Mouse (Mus musculus) heart, postnatal 4 days (tissue): ENCODE data around the gene Mrpl36. TPM values are rescaled to one million over a fixed set of nuclear protein-coding genes. Genes with fewer than 3 reads are reported as not detected.

ENCODE experiments used
- DNase-seq: peaks from one replicate; pipeline ENCODE4 v3.0.0; 2021
- total RNA-seq, 2 experiments: library from RNA; stranded (reverse); gene quantifications; 2 replicates each; pipeline ENCODE4 v1.2.3; 2021

Gene Mrpl36
- total RNA-seq, result 10 to 100 TPM; 41.6 to 43.9 TPM

DNA sequence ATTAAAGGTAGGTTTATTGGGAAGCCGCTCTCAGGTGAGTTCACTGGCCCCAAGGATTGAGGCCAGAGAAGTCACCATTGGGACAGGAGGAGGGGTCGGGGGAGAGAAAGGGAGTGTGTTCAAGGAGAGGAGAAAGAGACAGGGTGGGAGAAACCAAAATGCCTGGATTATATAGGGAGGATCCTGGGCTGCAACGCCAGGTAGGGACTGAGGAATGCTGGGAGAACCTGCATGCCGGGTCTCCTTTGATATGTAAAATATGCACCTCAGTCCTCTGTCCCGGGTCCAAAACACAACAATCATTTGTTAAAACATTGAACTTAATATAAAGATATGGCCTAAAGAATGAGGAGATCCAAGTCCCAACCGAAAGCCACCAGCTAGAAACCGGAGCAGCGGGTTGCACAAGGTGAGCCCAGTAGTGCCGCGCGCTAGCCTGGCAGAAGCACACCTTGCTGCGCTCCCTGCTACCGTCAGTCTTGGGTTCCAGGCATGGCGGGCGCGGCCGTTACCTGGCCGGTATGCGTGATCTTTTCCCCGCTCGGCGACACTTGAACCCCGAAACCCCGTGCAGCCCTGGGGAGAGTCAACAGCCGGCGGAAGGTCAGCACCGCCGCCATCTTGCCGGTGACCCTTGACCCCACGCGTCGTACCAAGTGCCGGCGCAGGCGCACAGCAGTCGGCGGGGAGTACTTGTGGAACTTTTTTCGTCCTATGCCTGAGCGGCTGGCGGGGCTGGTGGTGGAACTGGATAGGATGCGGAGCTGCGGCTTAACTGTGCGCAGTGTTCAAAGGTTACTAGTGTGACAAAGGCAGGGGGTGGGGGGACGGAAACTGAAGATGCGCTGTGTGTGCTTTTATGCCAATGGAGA, at the start of gene Mrpl36, which contains the start of gene Ndufs6:
Mrpl36 (plus strand) TSS at position 687 of the 872 bp plus-strand sequence.
Ndufs6 (minus strand) TSS at position 716 of the 872 bp plus-strand sequence.
- peak; percentile 95 for DNase-seq

DNA sequence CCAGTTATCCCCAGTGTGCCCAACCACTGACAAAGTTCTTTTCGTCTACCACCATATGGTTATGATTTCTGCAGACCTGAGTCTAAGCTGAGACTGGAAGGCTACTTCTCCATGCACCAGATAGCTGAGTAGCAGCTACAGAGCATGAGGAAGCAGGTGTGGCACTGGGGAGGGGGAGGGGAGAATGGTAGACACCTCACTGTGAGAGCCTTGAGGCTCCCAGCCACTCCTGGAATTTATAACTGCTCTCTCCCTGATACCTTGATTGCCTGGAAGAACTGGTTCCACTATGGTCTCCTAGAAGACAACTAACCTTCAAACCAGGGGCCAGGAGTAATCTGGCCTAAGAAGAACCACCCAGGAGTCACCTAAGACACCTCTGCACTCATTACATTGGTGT, 49.1 kb upstream of the Mrpl36 start:
- no peak for DNase-seq

DNA sequence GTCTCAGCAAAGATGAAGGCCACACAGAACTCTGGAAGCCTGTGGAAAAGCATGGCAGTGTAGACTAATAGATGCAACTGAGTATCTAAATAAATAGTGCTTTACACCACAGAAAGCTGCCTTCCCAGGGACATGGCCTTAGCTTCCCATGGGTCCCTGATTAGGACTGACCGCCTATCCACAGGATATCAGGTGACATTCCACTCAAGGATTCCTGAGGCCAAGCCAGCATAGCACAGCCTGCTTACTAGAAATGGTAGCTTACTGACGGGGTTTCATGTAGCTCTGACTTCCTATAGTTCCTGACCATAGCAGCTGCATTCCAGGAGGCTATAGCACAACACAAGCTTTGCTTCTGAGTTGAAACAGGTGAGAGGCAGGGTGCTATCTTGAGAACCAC, 45.9 kb upstream of the Mrpl36 start:
- no peak for DNase-seq

DNA sequence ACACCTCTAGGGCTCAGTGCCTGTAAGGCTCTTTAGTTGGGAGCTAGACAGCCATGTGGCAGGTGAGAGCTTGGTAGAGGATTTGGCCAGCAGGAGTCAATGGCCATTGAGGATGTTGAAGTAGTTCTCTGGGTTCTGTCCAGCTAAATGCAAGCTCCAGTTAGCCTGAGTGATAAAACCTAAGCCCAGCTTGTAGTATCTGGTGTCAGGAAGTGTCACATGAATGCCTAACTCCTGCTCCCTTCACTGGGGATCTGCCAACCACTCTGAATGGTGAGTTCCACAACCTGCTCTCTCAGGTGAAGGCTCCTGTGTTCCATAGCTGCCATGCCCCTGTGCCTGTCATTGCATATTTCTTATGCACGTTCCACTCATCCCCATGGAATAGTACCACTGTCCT, 44.8 kb upstream of the Mrpl36 start:
- no peak for DNase-seq

DNA sequence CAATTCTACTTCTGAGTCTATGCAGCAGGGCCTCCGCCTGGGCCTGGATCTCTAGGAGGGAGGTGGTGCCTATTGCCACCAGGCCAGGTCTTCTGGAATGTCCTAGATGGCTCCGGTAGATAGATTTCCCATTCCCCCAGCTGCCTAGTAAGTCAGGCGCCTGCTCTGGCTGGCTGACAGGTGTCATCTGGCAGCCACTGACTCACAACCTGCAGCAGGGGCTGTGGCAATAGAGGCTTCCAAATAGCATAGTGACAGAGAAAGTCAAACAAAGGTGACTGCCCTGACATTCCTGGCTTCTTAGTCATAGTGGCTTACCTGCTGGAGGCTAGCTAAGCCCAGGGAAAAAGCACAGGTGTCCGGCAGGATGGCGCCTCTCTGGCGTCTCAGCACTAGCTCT, 38.1 kb upstream of the Mrpl36 start:
- peak; percentile 68 for DNase-seq

DNA sequence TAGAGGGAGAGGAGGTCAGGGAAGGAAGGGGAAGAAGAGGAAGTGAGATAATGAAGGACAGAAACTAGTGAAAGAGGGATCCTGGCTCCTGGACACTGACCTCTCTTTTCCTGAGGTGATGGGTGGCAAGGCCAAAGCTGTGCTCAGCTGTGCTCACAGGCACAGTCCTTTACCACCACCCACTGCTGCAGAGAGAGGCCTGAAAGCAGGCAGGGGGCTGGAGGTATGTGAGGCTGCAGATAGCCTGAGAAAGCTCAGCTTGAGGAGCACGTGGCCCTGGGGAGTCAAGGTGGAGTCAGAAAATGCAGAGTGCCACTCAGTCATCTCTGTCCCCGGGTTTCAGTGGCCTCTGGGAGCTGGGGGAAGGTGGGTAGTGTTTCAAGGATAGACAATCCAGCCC, 37.2 kb upstream of the Mrpl36 start:
- DNase-seq, result no peak

DNA sequence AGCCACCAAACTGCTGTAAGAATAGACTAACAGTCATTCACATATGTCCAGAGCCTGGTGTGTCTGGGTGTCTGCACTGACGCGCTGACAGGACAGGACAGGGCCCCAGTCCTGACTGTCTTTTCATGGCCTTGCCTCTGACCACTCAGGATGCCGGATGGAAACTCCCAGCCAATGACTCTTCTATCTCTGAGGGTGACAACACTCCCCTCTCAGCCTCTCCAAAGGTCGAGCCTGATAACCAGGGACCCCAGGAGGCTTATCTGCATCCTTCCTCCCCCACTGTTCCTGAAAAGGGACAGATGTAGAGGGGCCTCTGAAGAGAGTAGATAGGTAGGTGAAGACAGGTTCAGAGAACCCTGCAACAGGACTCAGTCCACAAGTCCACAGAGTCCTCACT, 29.6 kb upstream of the Mrpl36 start:
- DNase-seq, result peak; percentile 51

DNA sequence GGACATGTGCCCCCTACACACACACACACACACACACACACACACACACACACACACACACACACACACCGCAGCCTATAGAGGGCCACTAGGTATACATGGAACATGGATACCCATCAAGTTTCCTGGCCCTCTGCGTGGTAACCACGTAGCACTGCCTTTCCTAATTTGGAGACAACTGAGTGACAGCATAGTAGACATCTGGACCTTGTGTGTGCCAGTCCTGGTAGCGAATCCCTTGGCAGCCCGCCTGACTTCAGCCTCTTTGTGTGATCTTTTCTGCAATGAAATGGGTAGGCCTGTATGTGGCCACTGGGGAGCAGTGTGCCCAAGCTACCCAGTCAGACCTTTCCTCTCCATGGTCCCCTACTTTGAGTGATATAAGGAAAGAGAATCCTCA, 29.0 kb upstream of the Mrpl36 start:
- DNase-seq, result peak; percentile 43

DNA sequence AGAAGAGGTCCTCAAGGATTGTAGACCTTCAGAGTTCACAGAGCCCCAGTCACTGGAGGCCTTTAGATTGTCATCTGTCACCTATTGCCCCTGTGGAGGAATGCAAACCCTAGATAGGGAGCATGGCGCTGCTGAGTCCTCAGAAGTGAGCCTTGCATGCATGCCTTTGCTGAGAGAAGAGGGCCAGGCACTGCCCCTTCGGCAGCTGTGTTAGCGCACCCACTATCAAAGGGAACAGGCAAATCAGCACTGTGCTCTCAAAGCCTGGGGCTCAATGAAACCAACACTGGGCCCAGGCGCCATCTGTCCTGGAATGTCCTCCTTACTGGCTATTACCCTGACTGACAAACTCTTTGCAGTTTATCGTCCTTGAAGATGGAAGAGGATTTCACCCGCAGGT, 23.6 kb upstream of the Mrpl36 start:
- DNase-seq, result no peak

DNA sequence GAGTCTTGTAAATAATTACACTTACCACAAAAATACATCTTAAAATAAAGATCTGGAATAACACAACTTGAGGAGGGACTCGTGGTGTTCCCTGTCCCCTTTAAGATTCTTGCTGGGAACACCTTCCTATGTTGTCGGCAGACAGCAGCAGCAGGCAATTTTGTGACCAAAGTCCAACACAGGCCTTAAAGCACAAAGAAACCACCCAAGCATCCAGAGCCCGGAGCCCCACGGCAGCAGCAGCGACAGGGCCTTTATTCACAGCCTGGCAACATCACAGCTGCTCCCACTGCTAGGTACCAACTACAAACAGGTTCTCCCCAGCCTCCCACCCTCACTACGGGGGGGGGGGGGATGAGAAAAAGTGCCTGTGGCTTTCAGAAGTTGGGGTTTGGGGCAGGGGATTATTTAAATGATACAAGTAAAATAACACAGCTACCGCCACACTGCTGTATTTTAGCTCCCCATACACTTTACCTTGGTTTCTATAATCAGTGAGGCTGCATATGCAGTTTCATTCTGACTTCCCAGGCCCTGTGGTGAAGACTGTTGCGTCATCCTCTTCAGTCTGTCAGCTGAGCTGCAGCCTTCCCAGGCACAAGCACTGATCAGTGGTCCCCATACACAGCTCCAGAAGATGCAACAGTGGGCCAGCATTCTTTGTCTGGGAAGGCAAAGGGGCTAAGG, 22.8 kb upstream of the Mrpl36 start:
- DNase-seq, result no peak

DNA sequence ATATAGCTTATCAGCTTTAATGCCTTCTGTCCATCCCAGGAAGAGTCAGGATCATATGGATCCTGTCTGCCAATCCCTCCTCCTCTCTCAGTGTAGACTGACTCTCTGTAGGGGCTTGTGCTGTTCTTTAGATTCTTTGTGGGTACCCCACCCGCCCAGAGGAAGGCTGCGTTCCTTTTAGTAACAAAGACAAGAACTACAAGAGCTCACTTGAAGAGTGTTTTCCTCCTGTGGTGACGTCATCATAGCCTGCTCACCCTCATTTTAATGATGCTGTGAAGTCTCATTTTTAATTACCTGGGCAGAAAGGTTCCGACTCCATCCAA, 22.3 kb upstream of the Mrpl36 start:
- DNase-seq, result no peak

DNA sequence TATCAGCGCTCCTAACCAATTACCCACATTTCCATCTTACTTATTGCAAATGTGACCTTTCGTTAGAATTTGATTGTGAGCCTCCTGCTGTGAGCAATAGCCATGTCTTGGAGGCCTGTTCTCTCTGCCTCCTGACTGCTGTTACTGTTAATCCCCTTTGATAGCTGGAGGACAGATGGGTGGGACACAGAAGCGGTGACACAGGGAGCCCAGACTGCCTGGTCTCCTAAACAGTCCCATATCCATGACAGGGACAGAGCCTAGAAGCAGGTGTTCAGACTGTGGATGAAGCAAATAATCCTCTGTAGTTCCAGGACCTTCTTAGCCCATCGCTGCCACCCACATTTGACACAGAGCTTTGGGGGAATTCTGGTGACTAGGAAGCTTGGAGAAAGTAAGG, 21.9 kb upstream of the Mrpl36 start:
- no peak for DNase-seq

DNA sequence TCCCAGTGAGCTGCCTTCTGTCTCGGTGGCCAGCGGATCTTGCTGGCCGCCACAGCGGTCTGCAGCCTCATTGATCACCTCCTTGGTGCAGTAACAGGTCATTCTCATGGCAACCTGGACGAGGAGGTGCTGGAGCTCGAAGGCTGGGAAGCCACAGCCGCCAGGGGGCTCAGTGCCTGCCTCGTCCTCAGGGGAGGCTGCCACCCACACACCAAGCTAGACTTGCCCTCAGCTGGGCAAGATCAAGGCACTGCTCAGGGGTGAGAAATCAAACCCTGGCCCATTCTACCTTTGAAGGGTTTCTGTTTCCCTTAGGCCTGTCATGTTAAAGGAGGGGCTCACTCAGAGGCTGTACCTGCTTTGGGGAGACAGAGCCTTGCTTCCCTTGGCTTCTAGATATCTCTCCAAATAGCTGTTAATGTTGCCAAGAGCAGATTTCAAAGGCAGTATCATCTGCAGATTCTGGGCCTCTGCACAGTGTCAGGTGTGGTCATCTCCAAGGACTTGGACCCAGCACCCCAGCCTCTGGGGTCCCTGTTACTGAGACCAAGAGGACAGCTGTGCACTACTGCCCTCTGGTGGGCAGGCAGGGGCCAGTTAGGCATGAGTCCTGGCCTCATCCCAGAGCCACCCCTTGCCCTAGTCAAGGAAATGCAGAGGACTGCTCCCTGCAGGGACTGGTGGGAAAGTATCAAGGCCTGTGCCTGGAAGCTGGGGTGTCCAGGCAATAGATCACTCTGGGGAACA, 18.0 kb upstream of the Mrpl36 start:
- peak; percentile 80 for DNase-seq

DNA sequence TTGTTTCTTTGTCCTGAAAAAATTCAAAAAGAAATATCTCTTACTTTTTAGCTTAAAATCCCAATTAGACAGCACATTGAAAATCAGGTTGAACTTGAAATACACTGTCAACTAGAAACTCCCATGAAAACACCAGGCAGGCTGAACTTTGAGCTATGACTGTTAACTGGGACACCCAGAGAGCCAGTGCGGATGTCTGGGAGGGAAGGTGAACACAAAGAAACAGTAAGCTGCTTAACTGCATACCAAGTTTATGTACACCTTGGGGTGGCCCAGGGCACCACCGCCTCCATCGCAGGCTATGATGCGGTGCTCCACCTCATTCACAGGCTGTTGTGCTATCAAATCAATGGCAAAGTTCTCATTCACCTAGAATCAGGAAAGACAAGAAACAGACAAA, 8.3 kb upstream of the Mrpl36 start:
- no peak for DNase-seq

DNA sequence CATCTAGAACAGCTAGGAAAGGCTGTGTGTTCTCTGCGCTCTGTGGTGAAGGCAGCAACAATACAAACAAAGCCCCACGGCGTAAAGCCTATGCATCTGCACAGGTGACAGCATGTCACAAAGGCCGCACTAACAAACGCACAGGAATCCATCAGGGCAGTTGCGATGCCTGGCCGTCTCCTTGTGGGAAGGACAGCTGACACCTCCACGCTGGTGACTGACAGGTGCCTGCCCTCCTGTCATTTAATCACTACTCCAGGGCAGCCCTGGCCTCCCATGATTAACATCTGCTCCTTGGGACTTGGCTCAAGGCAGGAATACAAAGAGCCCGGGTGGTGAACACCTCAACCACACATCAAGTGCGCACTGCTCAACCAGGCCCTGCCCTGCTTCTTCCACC, 5.7 kb upstream of the Mrpl36 start:
- no peak for DNase-seq

DNA sequence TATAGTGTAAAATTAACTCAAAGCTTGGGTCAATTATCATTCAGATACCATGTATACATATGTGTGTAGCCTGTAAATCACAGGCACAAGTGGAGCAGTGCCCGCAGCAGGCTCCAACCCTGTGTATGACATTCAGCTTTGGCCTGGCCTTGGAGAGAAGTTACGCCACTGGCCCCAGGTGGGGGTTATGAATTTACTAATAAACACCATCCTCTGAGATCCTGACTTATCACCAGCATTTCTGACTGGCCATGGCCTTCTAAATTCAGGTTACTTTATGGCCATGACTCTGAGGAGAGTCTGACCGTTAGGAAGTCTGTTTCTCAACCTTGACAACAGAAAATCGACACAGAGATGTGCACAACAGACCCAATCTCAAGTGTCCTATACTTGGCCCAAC, 4.9 kb upstream of the Mrpl36 start:
- no peak for DNase-seq

DNA sequence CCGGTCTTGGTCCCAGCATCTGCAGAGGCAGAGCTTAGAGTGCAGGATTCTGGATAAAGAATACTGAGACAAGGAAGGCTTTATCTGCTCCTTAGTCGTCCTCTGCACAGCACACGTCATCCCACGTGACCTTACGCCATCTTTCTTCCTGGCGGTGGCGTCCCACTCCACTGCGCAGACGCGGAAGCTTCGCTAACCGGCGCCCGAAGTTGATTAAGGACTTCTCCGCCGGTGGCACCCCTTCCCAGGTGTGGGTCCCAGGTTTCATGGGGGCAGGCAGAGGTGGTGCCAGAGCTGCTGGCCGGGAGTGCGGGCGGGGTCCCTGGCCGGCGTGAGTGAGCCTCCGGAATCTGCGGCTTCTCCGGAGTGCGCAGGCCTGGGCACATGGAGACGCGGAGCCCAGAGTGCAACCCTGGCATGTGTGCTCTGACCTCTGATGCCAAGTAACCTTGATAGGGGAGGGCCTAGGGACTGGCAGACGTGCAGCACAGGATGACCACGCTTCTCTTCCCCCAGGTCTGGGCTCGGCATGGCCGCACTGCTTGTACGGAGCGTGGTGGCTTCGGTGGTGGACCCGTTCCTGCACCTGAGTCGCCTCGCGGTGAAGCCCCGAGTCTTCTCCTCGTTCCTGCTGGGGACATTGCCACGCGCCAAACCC, 2.7 kb downstream of the Mrpl36 start:
- peak; percentile 92 for DNase-seq

DNA sequence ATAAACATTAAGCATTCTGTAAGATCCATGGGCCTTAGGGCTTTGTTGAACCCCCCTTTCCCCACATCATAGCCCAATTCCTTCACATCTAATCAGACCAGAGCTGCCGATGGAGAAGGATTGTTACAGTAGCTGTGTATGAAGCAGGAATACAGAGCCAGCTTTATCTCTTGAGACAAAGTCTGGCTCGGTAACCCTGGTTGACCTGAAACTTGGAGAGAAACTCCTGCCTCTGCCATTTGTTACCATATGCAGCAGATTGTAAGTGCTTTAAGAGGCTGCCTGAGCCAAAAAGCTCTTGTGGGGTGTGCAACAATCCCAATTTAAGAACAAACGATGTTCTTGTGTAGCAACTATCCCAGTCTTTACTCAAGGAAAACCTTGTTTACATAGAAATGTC, 3.4 kb downstream of the Mrpl36 start:
- peak; percentile 21 for DNase-seq

DNA sequence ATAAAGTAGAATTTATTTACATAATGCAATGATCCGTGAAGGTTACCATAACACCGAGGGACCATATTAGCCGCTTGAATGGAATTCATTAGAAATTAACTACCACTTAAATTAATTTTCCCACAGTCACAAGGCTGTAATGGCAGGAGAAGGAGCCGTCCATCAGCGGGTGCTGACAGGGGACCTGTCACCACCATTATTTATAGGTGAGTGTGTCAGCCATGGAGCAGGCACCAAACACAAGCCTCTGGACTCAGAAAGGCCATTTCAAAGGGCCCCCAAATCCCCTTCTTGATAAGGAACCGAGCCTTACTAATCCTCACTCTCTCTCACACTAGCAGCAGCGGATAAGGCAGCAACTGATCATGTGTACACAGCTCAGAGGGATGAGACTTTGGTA, 8.4 kb downstream of the Mrpl36 start:
- DNase-seq, result peak; percentile 51

DNA sequence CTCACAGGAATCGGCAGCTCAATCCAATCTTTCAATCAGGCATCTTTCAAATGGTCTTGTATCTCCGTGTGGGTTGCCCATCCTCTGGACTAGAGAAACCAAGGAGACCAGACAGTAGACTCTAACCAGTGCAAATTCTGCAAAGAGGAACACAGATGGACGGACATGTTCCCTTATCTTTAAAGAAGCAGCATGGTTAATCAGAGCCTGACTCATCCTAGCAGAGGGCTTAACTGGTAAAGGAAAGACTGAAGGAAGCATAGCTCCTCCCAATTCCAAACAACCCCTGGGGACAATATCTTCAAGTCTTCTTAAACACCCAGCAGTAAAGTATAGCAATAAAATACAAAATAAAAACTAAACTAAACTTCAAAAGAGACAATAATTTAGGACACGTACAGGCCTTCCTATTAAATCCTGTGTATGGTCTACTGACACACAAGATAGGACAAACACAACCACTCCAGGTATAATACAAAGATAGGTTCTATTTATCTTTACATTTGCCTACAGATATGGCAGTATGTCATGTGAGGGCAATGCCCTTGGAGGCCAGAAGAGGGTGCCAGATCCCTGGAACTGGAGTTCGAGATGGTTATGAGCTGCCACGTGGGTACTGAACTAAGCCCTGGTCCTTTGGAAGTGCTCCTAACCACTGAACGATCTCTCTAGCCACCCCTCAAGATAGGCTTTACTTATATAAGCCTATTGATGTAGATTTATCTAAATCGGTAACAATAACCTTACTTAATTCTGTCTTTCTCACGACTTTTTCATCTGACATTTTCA, 17.0 kb downstream of the Mrpl36 start:
- peak; percentile 24 for DNase-seq

DNA sequence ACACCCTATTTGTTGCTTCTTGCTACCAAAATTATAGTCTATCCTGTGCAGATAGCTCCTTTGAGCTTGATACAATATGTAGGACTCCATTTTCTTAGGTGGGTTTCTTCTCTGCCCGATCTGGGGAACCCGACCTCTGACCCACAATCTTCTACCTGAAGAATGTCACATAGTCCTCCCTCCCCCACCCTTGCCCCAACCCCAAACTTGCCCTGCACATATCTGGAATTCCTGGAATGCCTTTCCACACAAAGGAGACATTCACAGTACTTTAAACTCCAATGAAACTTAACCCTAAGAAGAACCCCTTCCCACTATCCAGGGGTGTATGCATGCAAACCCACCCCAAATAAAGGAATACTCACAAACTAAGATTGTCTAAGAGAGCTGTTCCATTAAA, 17.8 kb downstream of the Mrpl36 start:
- no peak for DNase-seq

DNA sequence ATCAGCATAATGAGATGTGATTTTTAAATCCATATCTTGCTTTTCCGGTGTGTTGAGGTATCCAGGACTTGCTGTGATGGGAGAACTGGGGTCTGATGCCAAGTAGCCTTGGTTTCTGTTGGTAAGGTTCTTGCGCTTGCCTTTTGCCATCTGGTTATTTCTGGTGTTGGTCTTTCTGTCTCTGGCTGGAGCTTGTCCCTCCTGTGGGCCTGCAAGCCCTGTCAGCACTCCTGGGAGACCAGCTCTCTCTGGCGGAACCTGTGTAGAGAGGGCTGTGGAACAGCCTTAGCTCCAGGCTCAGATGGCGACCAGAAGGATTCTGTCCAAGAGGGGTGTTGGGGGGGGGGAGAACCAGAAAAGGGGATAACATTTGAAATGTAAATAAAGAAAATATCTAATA, 18.4 kb downstream of the Mrpl36 start:
- peak; percentile 31 for DNase-seq
